Mouse (Mus musculus) CH12.LX (cell line): ENCODE measurements around the gene Chd1. TPM values are rescaled to one million over a fixed set of nuclear protein-coding genes. Genes with fewer than 3 reads are reported as not detected.

Experiments
- DNase-seq: peaks from one replicate; pipeline ENCODE4 v3.0.0-alpha.2; 2013; ENCODE audit errors: extremely low read depth
- H3K27ac ChIP-seq: 2 replicates; pipeline ENCODE4 v1.5.1; 2012; ENCODE audit warnings: low read depth, mild to moderate bottlenecking, control low read depth, moderate library complexity; ENCODE audit not compliant: insufficient read depth
- H3K27me3 ChIP-seq: replicated peaks from 2 replicates; pipeline ENCODE3; 2012; ENCODE audit warnings: inconsistent platforms
- H3K36me3 ChIP-seq, 2 experiments: replicated peaks in 1 of 2; 2 replicates each; pipeline versions ENCODE3 to v1.6.1; 2012; ENCODE audit warnings: inconsistent platforms in 1 of 2, low read length in 1 of 2, mild to moderate bottlenecking in 1 of 2, mixed read lengths in 1 of 2, moderate library complexity in 1 of 2; ENCODE audit not compliant: control insufficient read depth in 1 of 2, insufficient read depth in 1 of 2
- H3K4me1 ChIP-seq, 2 experiments: 2 replicates each; pipeline ENCODE4 v1.6.1; 2012; ENCODE audit warnings: inconsistent platforms in 1 of 2, moderate library complexity in 1 of 2; ENCODE audit not compliant: insufficient read depth in 2 of 2, control insufficient read depth in 1 of 2
- H3K4me2 ChIP-seq: 2 replicates; pipeline ENCODE4 v1.6.1; 2012; ENCODE audit warnings: low read depth, mild to moderate bottlenecking, control low read depth; ENCODE audit not compliant: poor library complexity, insufficient read depth, severe bottlenecking
- H3K4me3 ChIP-seq, 3 experiments: fragments of 150-350 bp in 1 of 3; sonication (generic) in 1 of 3; replicated peaks in 1 of 3; 2 replicates each; pipeline versions ENCODE3 to v1.5.1; 2011 to 2012; ENCODE audit warnings: low read depth in 2 of 3, low read length in 2 of 3, mild to moderate bottlenecking in 2 of 3, moderate library complexity in 2 of 3, control low read depth in 1 of 3, improper control_type of control experiment in 1 of 3, inconsistent platforms in 1 of 3, mixed read lengths in 1 of 3; ENCODE audit not compliant: poor library complexity in 1 of 3
- H3K79me2 ChIP-seq: replicated peaks from 2 replicates; pipeline ENCODE4 v1.6.1; 2012; ENCODE audit warnings: mild to moderate bottlenecking, moderate library complexity; ENCODE audit not compliant: control insufficient read depth, poor library complexity, insufficient read depth, severe bottlenecking; ENCODE audit errors: extremely low read depth
- H3K9ac ChIP-seq: 2 replicates; pipeline ENCODE4 v1.6.1; 2012; ENCODE audit warnings: low read depth, mild to moderate bottlenecking, control low read depth, moderate library complexity; ENCODE audit not compliant: insufficient read depth
- H3K9me3 ChIP-seq: replicated peaks from 2 replicates; pipeline ENCODE3; 2012; ENCODE audit warnings: low read length, inconsistent platforms, mixed read lengths
- BHLHE40 ChIP-seq: IDR thresholded peaks from 2 replicates; pipeline ENCODE4 v1.6.1; 2011; ENCODE audit warnings: mild to moderate bottlenecking, low read depth, low read length, improper control_type of control experiment
- CHD2 ChIP-seq: IDR thresholded peaks from 2 replicates; pipeline ENCODE4 v1.6.1; 2011; ENCODE audit warnings: low read length, improper control_type of control experiment
- CTCF ChIP-seq, 2 experiments: IDR thresholded peaks in 1 of 2; conservative IDR thresholded peaks in 1 of 2; 2 replicates each; pipeline ENCODE4 v1.5.1; 2011 to 2012; ENCODE audit warnings: low read depth in 2 of 2, low read length in 2 of 2, improper control_type of control experiment in 1 of 2, inconsistent platforms in 1 of 2, mild to moderate bottlenecking in 1 of 2, moderate library complexity in 1 of 2
- E2F4 ChIP-seq: IDR thresholded peaks from 2 replicates; pipeline ENCODE4 v1.6.1; 2011; ENCODE audit warnings: low read depth, low read length, improper control_type of control experiment; ENCODE audit not compliant: insufficient replicate concordance
- ELF1 ChIP-seq: IDR thresholded peaks from 2 replicates; pipeline ENCODE4 v1.6.1; 2014; ENCODE audit warnings: low read depth, mild to moderate bottlenecking, inconsistent platforms, low read length, improper control_type of control experiment
- EP300 ChIP-seq: IDR thresholded peaks from 2 replicates; pipeline ENCODE4 v1.6.1; 2011; ENCODE audit warnings: low read length, improper control_type of control experiment
- GABPA ChIP-seq: IDR thresholded peaks from 2 replicates; pipeline ENCODE4 v1.6.1; 2012; ENCODE audit warnings: low read depth, low read length, improper control_type of control experiment, inconsistent platforms; ENCODE audit not compliant: insufficient replicate concordance
- IRF4 ChIP-seq: IDR thresholded peaks from 2 replicates; pipeline ENCODE4 v1.6.1; 2014; ENCODE audit warnings: low read depth, mild to moderate bottlenecking, inconsistent platforms, low read length, improper control_type of control experiment
- JUN ChIP-seq: IDR thresholded peaks from 2 replicates; pipeline ENCODE4 v1.6.1; 2011; ENCODE audit warnings: low read depth, mild to moderate bottlenecking, low read length, improper control_type of control experiment, moderate library complexity; ENCODE audit not compliant: insufficient read depth
- JUND ChIP-seq: conservative IDR thresholded peaks from 2 replicates; pipeline ENCODE4 v1.6.1; 2011; ENCODE audit warnings: low read depth, low read length, improper control_type of control experiment
- KAT2A ChIP-seq: IDR thresholded peaks from 2 replicates; pipeline ENCODE4 v1.6.1; 2012; ENCODE audit warnings: low read length, improper control_type of control experiment, inconsistent platforms; ENCODE audit not compliant: insufficient replicate concordance
- MAZ ChIP-seq: IDR thresholded peaks from 2 replicates; pipeline ENCODE4 v1.6.1; 2012; ENCODE audit warnings: low read depth, mild to moderate bottlenecking, inconsistent platforms, low read length, improper control_type of control experiment, moderate library complexity
- MEF2A ChIP-seq: IDR thresholded peaks from 2 replicates; pipeline ENCODE4 v1.6.1; 2014; ENCODE audit warnings: low read depth, mild to moderate bottlenecking, inconsistent platforms, low read length, improper control_type of control experiment, borderline replicate concordance
- MXI1 ChIP-seq: IDR thresholded peaks from 2 replicates; pipeline ENCODE4 v1.6.1; 2011; ENCODE audit warnings: mild to moderate bottlenecking, low read depth, low read length, improper control_type of control experiment
- POLR2A ChIP-seq: IDR thresholded peaks from 2 replicates; pipeline ENCODE4 v1.6.1; 2011; ENCODE audit warnings: low read depth, mild to moderate bottlenecking, improper control_type of control experiment, low read length
- RAD21 ChIP-seq: IDR thresholded peaks from 2 replicates; pipeline ENCODE4 v1.6.1; 2011; ENCODE audit warnings: low read depth, mild to moderate bottlenecking, low read length, improper control_type of control experiment, moderate library complexity
- SIN3A ChIP-seq: IDR thresholded peaks from 2 replicates; pipeline ENCODE4 v1.6.1; 2012; ENCODE audit warnings: low read length, improper control_type of control experiment, inconsistent platforms
- TBP ChIP-seq: conservative IDR thresholded peaks from 2 replicates; pipeline ENCODE4 v1.6.1; 2011; ENCODE audit warnings: low read depth, low read length, improper control_type of control experiment
- UBTF ChIP-seq: IDR thresholded peaks from 2 replicates; pipeline ENCODE4 v1.6.1; 2012; ENCODE audit warnings: low read depth, mild to moderate bottlenecking, inconsistent platforms, low read length, improper control_type of control experiment, moderate library complexity
- USF1 ChIP-seq: IDR thresholded peaks from 2 replicates; pipeline ENCODE4 v1.6.1; 2014; ENCODE audit warnings: low read depth, mild to moderate bottlenecking, inconsistent platforms, low read length, improper control_type of control experiment
- USF2 ChIP-seq: conservative IDR thresholded peaks from 2 replicates; pipeline ENCODE4 v1.6.1; 2011; ENCODE audit warnings: low read depth, low read length, improper control_type of control experiment
- ZC3H11A ChIP-seq: IDR thresholded peaks from 2 replicates; pipeline ENCODE4 v1.6.1; 2012; ENCODE audit warnings: low read depth, mild to moderate bottlenecking, inconsistent platforms, low read length, improper control_type of control experiment
- ZKSCAN1 ChIP-seq: IDR thresholded peaks from 2 replicates; pipeline ENCODE4 v1.6.1; 2012; ENCODE audit warnings: low read depth, inconsistent platforms, low read length, improper control_type of control experiment, borderline replicate concordance
- ZNF384 ChIP-seq: IDR thresholded peaks from 2 replicates; pipeline ENCODE4 v1.6.1; 2012; ENCODE audit warnings: low read depth, low read length, improper control_type of control experiment, inconsistent platforms
- dilution Hi-C: fragments of 300-500 bp; cut with MboI; formaldehyde crosslinking; loops from 2 replicates; pipeline ENCODE4 v1.14.3; 2020; ENCODE audit warnings: low sequenced_read_pairs; ENCODE audit not compliant: extremely low pct_unique_long_range_greater_than_20kb, extremely low pct_ligation_motif_present
- in situ Hi-C: fragments of 300-500 bp; cut with MboI; formaldehyde crosslinking; loops from 3 replicates; pipeline ENCODE4 v1.14.3; 2019; ENCODE audit warnings: low sequenced_read_pairs, low pct_ligation_motif_present, low pct_unique_long_range_greater_than_20kb, mixed read lengths
- polyA plus RNA-seq: library from polyadenylated mRNA; unstranded; fragments of >175 nt; gene quantifications from 2 replicates; pipeline ENCODE4 v1.2.1, GENCODE M21; 2012; ENCODE audit warnings: low read depth; ENCODE audit not compliant: insufficient read length
- total RNA-seq, 2 experiments: library from RNA; depleted of rRNA; stranded (reverse); fragments of 300-350 nt in 1 of 2; fragments of >200 nt in 1 of 2; gene quantifications; 2 replicates each; pipeline ENCODE4 v1.2.3; 2012 to 2014

Gene Chd1
- total and polyA plus RNA-seq, 3 experiments: 29.6 to 45.0 (median 32.0) TPM

- Histone ChIP-seq H3K36me3 (peaks cover 11 to 32% of the 10 kb centered on the region in 2 experiments), H3K9me3 (no peaks in the 10 kb centered on the region), H3K4me1 (peaks cover 0 to 38% of the 10 kb centered on the region in 2 experiments; a peak in 2 of 4 replicates), H3K79me2 (peaks cover 4% of the 10 kb centered on the region; the same call in 1 of the 2 replicates), H3K27ac (no peak overlapping the region), H3K4me2 (no peak overlapping the region), H3K4me3 (no peak overlapping the region), H3K27me3 (no peaks in the 10 kb centered on the region), H3K9ac (no peak overlapping the region)
- in situ Hi-C loops: loop anchor here (25.0 kb wide), 1 partner anchor 1104 kb away; no protein-coding TSS in a partner anchor
- no peak for DNase-seq
- TF ChIP-seq ELF1 (no peak), E2F4 (no peak), RAD21 (no peak), EP300 (no peak), MEF2A (no peak), CHD2 (no peak), ZC3H11A (no peak), SIN3A (no peak), JUND (no peak)
- dilution Hi-C loops: no loop called here
Measured at GRCm38 (mm10) chr17:15808468-15809374, 104.0 kb downstream of the Chd1 start.

DNA sequence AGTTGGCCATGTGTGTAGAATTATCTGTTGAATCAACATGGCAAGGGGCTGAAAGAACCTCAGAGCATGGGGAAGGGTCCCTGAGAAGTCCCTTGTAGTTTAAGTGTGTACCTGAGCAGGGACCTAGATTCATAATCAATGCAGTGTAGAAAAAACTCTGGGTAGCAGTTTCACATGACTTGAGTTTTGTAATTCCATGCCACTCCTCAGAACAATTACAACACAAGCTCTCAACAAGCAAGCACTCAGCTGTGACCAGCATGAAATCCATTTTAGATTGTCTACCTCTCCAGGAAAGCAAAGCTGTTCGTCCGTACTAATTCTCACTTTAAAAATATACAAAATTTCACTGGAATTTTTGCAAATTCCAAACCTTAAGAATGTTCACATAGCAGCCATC, 105.2 kb downstream of the Chd1 start:
- H3K9me3 ChIP-seq: no peaks in the 10 kb centered on the region
- dilution Hi-C loops: no loop called here
- no peak for DNase-seq
- H3K4me1 ChIP-seq: peaks cover 0 to 40% of the 10 kb centered on the region in 2 experiments; a peak in 2 of 4 replicates
- no peak overlapping the region for H3K4me3 ChIP-seq
- no peaks in the 10 kb centered on the region for H3K27me3 ChIP-seq
- H3K36me3 ChIP-seq: peaks cover 11 to 43% of the 10 kb centered on the region in 2 experiments
- in situ Hi-C loops: loop anchor here (25.0 kb wide), 1 partner anchor 1102 kb away; no protein-coding TSS in a partner anchor
- TF ChIP-seq MAZ (no peak), SIN3A (no peak), POLR2A (no peak), MXI1 (no peak), BHLHE40 (no peak), EP300 (no peak), E2F4 (no peak), CTCF (conservative IDR thresholded peaks at IDR 0.05 in 1 of 2, IDR thresholded peaks at IDR 0.05 in 1 of 2; ENCODE audit: low read depth in 2 of 2, low read length in 2 of 2) (no peak), ZKSCAN1 (no peak), IRF4 (no peak), TBP (no peak), KAT2A (no peak), JUND (no peak), ELF1 (no peak), JUN (no peak), GABPA (no peak), USF2 (no peak), ZNF384 (no peak), USF1 (no peak), UBTF (no peak)
- peaks cover 6% of the 10 kb centered on the region; the same call in 1 of the 2 replicates for H3K79me2 ChIP-seq
- H3K9ac ChIP-seq: no peak overlapping the region
- H3K27ac ChIP-seq: no peak overlapping the region
- no peak overlapping the region for H3K4me2 ChIP-seq
